Mouse (Mus musculus) hindbrain, postnatal 0 days (tissue): Measurements from ENCODE around the gene Rasa3. TPM values are rescaled to one million over a fixed set of nuclear protein-coding genes. Genes with fewer than 3 reads are reported as not detected.
A peak's percentile ranks its signal among the peaks of the same experiment; 100 is the strongest.

Experiments used
- ATAC-seq: fragments of 200-750 bp; cut with Nextera tagmentation; 2 replicates; pipeline ENCODE4 v1.8.0; 2017; ENCODE audit warnings: mild to moderate bottlenecking, moderate TSS enrichment, moderate library complexity
- DNase-seq: peaks from one replicate; pipeline ENCODE4 v3.0.0-alpha.2; 2015; ENCODE audit warnings: low spot score
- H3K27ac ChIP-seq: fragments of 300-500 bp; sonication (generic); 2 replicates; pipeline ENCODE4 v1.5.1; 2014; ENCODE audit warnings: mild to moderate bottlenecking
- H3K27me3 ChIP-seq: fragments of 300-500 bp; sonication (generic); 2 replicates; pipeline ENCODE4 v1.6.1; 2014; ENCODE audit warnings: low read length, mixed read lengths; ENCODE audit not compliant: insufficient read depth
- H3K36me3 ChIP-seq: fragments of 300-500 bp; sonication (generic); 2 replicates; pipeline ENCODE4 v1.6.1; 2014; ENCODE audit warnings: low read length, mixed read lengths; ENCODE audit not compliant: insufficient read depth
- H3K4me1 ChIP-seq: fragments of 300-500 bp; sonication (generic); 2 replicates; pipeline ENCODE4 v1.6.1; 2014; ENCODE audit warnings: antibody characterized with exemption, low read length, mixed read lengths; ENCODE audit not compliant: insufficient read depth
- H3K4me2 ChIP-seq: fragments of 300-500 bp; sonication (generic); 2 replicates; pipeline ENCODE4 v1.6.1; 2014; ENCODE audit warnings: low read depth, mild to moderate bottlenecking, low read length, moderate library complexity, mixed read lengths
- H3K4me3 ChIP-seq: fragments of 300-500 bp; sonication (generic); 2 replicates; pipeline ENCODE4 v1.5.1; 2014; ENCODE audit warnings: low read length
- H3K9ac ChIP-seq: fragments of 300-500 bp; sonication (generic); replicated peaks from 2 replicates; pipeline ENCODE4 v1.6.1; 2014; ENCODE audit warnings: mild to moderate bottlenecking, low read length, moderate library complexity, mixed read lengths
- H3K9me3 ChIP-seq: fragments of 300-500 bp; sonication (generic); 2 replicates; pipeline ENCODE4 v1.6.1; 2016; ENCODE audit warnings: low read length, mixed read lengths
- CTCF ChIP-seq: IDR thresholded peaks from 2 replicates; pipeline ENCODE4 v1.5.1; 2016; ENCODE audit warnings: antibody characterized with exemption, control low read depth, low read depth
- WGBS: fragments of 180-500 bp; shearing (Covaris S2); extraction: QIAGEN DNeasy Blood & Tissue Kit; methylation state at CpG from one replicate; pipeline ENCODE4 v1.1.7; 2014; 5-methylcytosine and 5-hydroxymethylcytosine counted together
- polyA plus RNA-seq: library from polyadenylated mRNA; unstranded; fragments of >200 nt; fragmentation: Nextera tagmentation; extraction: Ambion mirVana; gene quantifications from 2 replicates; pipeline ENCODE4 v1.2.1, GENCODE M21; 2015
- total RNA-seq: library from RNA; depleted of rRNA; stranded (reverse); fragments of >200 nt; gene quantifications from 2 replicates; pipeline ENCODE4 v1.2.3, GENCODE M21; 2014

Gene Rasa3
- total and polyA plus RNA-seq, 2 experiments from 2014 or later, result 29.4 to 85.2 TPM

GRCm38 (mm10) chr8:13687101-13687717 is 9.8 kb upstream of the Rasa3 start:
- Histone ChIP-seq H3K9me3 (no peaks in the 10 kb centered on the region), H3K27ac (no peak overlapping the region), H3K4me3 (no peak overlapping the region), H3K36me3 (no peaks in the 10 kb centered on the region), H3K9ac (no peak overlapping the region), H3K27me3 (no peaks in the 10 kb centered on the region), H3K4me1 (no peaks in the 10 kb centered on the region), H3K4me2 (no peak overlapping the region)
- DNase-seq, result no peak
- no peak for ATAC-seq
- WGBS, result 93% methylated on average over 8 of the region's 8 CpGs
- TF ChIP-seq CTCF, result no peak

DNA sequence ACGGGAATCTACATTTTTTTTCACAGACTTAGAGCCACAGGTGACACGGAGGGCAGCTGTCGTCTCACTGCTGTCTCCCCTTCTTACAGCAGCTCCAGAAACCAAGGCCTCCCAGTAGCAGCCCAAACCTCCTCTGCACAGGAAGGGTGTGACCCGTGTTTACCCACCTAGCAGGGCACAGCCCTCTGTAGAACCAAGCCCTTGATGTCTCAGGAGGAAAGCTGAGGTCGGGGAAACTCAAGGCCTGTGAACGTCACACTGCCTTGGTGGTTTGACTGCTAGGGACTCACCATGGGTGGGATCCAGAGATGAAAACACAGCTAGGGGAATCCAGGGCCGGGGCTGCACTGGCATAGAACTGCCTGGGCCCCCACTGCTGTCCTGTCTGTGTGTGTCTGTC is 9.0 kb upstream of the Rasa3 start:
- TF ChIP-seq CTCF, result no peak
- Histone ChIP-seq H3K4me1 (no peaks in the 10 kb centered on the region), H3K27ac (no peak overlapping the region), H3K27me3 (no peaks in the 10 kb centered on the region), H3K4me2 (no peak overlapping the region), H3K36me3 (no peaks in the 10 kb centered on the region), H3K9me3 (no peaks in the 10 kb centered on the region), H3K9ac (no peak overlapping the region), H3K4me3 (no peak overlapping the region)
- 71% methylated on average over 7 of the region's 7 CpGs for WGBS
- ATAC-seq (no peak), DNase-seq (no peak)

DNA sequence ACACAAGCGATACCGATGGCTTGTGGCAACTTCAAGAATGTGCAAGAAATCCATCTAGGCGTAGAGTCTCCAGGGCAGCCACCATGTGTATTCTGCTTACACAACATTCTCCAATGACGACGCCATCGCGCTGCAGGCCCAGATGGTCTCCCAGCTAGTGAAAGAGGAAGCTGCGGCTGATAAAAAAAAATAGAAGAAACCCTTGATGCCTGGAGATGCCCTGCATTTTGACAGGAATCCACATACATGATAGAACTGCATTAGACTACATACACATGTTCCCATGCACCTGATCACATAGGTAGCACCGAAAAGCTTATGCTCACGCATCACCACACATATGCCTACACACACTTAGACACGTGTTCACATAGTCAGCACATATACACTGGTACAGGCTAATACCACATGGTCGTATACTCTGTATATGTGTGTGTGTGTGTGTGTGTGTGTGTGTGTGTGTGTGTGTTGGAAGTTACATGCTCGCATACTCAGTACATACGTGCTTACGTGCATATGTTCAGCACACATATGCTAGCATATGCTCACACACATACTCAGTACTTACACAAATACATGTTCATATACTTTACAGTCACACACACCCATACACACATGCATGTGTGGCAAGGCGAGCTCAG is 8.4 kb upstream of the Rasa3 start:
- ATAC-seq (peak; percentile 52), DNase-seq (peak; percentile 43)
- Histone ChIP-seq H3K4me2 (no peak overlapping the region), H3K4me1 (no peaks in the 10 kb centered on the region), H3K4me3 (no peak overlapping the region), H3K9ac (no peak overlapping the region), H3K27me3 (no peaks in the 10 kb centered on the region), H3K9me3 (no peaks in the 10 kb centered on the region), H3K27ac (no peak overlapping the region; the same call in 1 of the 2 replicates), H3K36me3 (no peaks in the 10 kb centered on the region)
- no peak for TF ChIP-seq CTCF
- 80% methylated on average over 16 of the region's 16 CpGs for WGBS

- TF ChIP-seq CTCF, result no peak
- Histone ChIP-seq H3K9me3 (no peaks in the 10 kb centered on the region), H3K4me3 (no peak overlapping the region), H3K4me1 (no peaks in the 10 kb centered on the region), H3K4me2 (no peak overlapping the region), H3K9ac (no peak overlapping the region), H3K27me3 (no peaks in the 10 kb centered on the region), H3K36me3 (no peaks in the 10 kb centered on the region), H3K27ac (no peak overlapping the region)
- ATAC-seq (no peak), DNase-seq (no peak)
- 76% methylated on average over 7 of the region's 7 CpGs for WGBS
Observed at GRCm38 (mm10) chr8:13684131-13684530, 6.7 kb upstream of the Rasa3 start.

DNA sequence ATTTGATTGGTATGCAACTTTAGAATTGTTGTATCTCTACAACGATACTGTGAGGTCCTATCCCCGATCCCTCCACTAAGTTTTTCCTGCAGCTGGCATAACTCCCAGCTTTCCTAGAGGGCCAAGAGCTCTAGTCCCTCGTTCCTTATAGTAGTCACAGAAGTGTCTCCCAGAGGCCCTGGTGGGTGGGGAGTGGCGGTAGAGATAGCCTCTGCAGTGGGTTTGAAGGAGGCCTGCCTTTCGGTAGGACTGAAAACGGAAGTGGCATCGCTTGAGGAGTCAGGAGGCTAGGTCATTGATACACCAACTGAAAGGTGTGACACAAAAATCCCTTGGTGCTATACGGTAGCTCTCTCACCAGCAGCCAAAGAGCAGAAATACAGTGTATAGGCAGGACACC is 779 bp upstream of the Rasa3 start:
- ATAC-seq (no peak), DNase-seq (no peak)
- Histone ChIP-seq H3K27me3 (no peaks in the 10 kb centered on the region), H3K4me2 (peak overlapping the region; percentile 83), H3K4me1 (peaks cover 23% of the 10 kb centered on the region), H3K4me3 (peak overlapping the region; percentile 89), H3K9ac (0 out of 2 replicates have a peak overlapping the region, but pooled peaks have one; percentile 80), H3K27ac (no peak overlapping the region), H3K9me3 (no peaks in the 10 kb centered on the region), H3K36me3 (no peaks in the 10 kb centered on the region)
- no peak for TF ChIP-seq CTCF
- 45% methylated on average over 8 of the region's 8 CpGs for WGBS

- Histone ChIP-seq H3K27me3 (no peaks in the 10 kb centered on the region), H3K9me3 (no peaks in the 10 kb centered on the region), H3K36me3 (no peaks in the 10 kb centered on the region), H3K4me3 (peak overlapping the region; percentile 89), H3K9ac (peak overlapping the region; percentile 80), H3K4me2 (peak overlapping the region; percentile 83), H3K4me1 (peaks cover 28% of the 10 kb centered on the region), H3K27ac (peak overlapping the region; percentile 97)
- under 1% methylated on average over 47 of the region's 47 CpGs for WGBS
- ATAC-seq (peak; percentile 74), DNase-seq (peak; percentile 87)
- peak; percentile 46; the same call in 1 of the 2 replicates for TF ChIP-seq CTCF
Observed at GRCm38 (mm10) chr8:13676701-13677412, 546 bp downstream of the Rasa3 start.
